Mouse (Mus musculus): ENCODE measurements around the gene Mup16. TPM values are rescaled to one million over a fixed set of nuclear protein-coding genes. Genes with fewer than 3 reads are reported as not detected.
"Not testable (repeated sequence)": the region's sequence is repeated elsewhere in the genome, so short reads cannot be mapped to it uniquely, and the experiment has no call there.

Mup16 gene
- 1 to 10 TPM in 1 of 4 experiments, not detected in 3; 5.6 TPM for total RNA-seq (2022)

- DNase-seq (ENCODE audit: low spot score in 2 of 2): not testable (repeated sequence)
These were observed at the start of gene Mup16 for GRCm38 (mm10) chr4:61519431-61519830. Gene Mup16, minus strand, starts transcription at chr4:61519531.

GRCm38 (mm10) chr4:61555887-61556286, 36.6 kb upstream of the Mup16 start:
- DNase-seq (ENCODE audit: low spot score in 2 of 2): not testable (repeated sequence)

Other genes with a start within 250 kb of the Mup16 start
- gene Mup14, start 215.5 kb downstream of the Mup16 start, total RNA-seq (2022): under 1 TPM in 2 of 4 experiments, not detected in 2; 0.56 to 0.70 TPM
- not detected for gene Mup15, start 79.8 kb downstream of the Mup16 start, total RNA-seq (2022)
- not detected for gene Mup17, start 76.3 kb upstream of the Mup16 start, total RNA-seq (2022)
- gene Mup18, start 154.6 kb upstream of the Mup16 start, total RNA-seq (2022): under 1 TPM in 2 of 4 experiments, not detected in 2; 0.46 to 0.65 TPM

Data from gastrocnemius, adult 8-10 months (tissue).